Mouse (Mus musculus): ENCODE results near the gene Nxnl2.

- TF ChIP-seq POLR2A (IDR thresholded peaks at IDR 0.05; ENCODE audit: low read depth, low read length), result no peak
- no peak for TF ChIP-seq CTCF (conservative IDR thresholded peaks at IDR 0.05; ENCODE audit: insufficient read depth, insufficient read length, low read depth, low read length)
Observed at GRCm38 (mm10) chr13:51121966-51122365, 48.9 kb upstream of the Nxnl2 start.
